Mouse (Mus musculus) cortical plate, adult 2 months (tissue): ENCODE data around the gene Ap3d1.

Source experiments
- CTCF ChIP-seq: fragments of 200-500 bp; IDR thresholded peaks from 2 replicates; pipeline ENCODE4 v1.5.1; 2011; ENCODE audit warnings: mild to moderate bottlenecking, control low read depth, low read length; ENCODE audit not compliant: insufficient read depth; ENCODE audit errors: extremely low read depth
- POLR2A ChIP-seq: fragments of 200-500 bp; IDR thresholded peaks from 2 replicates; pipeline ENCODE4 v1.6.1; 2011; ENCODE audit warnings: mild to moderate bottlenecking, low read length, control low read depth; ENCODE audit not compliant: insufficient read depth; ENCODE audit errors: extremely low read depth

GRCm38 (mm10) chr10:80763502-80763901 is 21.4 kb upstream of the Ap3d1 start:
- TF ChIP-seq CTCF (no peak), POLR2A (no peak)
